Mouse (Mus musculus) MEL (cell line): Measurements from ENCODE around the gene Akt1s1. TPM values are rescaled to one million over a fixed set of nuclear protein-coding genes. Genes with fewer than 3 reads are reported as not detected.
"Not testable (repeated sequence)": the region's sequence is repeated elsewhere in the genome, so short reads cannot be mapped to it uniquely, and the experiment has no call there.

Source experiments
- DNase-seq: peaks from one replicate; pipeline ENCODE4 v3.0.0; 2011; ENCODE audit warnings: low read depth, low spot score
- H3K27ac ChIP-seq: 2 replicates; pipeline ENCODE4 v1.5.1; 2012; ENCODE audit warnings: low read depth, mild to moderate bottlenecking, control low read depth, low read length, moderate library complexity; ENCODE audit not compliant: control insufficient read depth
- H3K27me3 ChIP-seq, 2 experiments: fragments of 150-350 bp in 1 of 2; sonication (generic) in 1 of 2; 2 replicates each; pipeline ENCODE4 v1.6.1; 2012; ENCODE audit warnings: low read length in 2 of 2, mild to moderate bottlenecking in 2 of 2, improper control_type of control experiment in 1 of 2, moderate library complexity in 1 of 2; ENCODE audit not compliant: insufficient read depth in 2 of 2, control insufficient read depth in 1 of 2
- H3K36me3 ChIP-seq, 2 experiments: 2 replicates each; pipeline ENCODE4 v1.6.1; 2012 to 2014; ENCODE audit warnings: low read length in 2 of 2, improper control_type of control experiment in 1 of 2, inconsistent platforms in 1 of 2, mild to moderate bottlenecking in 1 of 2; ENCODE audit not compliant: insufficient read depth in 2 of 2, control insufficient read depth in 1 of 2
- H3K4me1 ChIP-seq, 2 experiments: fragments of 150-350 bp in 1 of 2; sonication (generic) in 1 of 2; 2 replicates each; pipeline ENCODE4 v1.6.1; 2012; ENCODE audit warnings: low read length in 2 of 2, improper control_type of control experiment in 1 of 2, mild to moderate bottlenecking in 1 of 2; ENCODE audit not compliant: insufficient read depth in 2 of 2, control insufficient read depth in 1 of 2
- H3K4me3 ChIP-seq, 2 experiments: fragments of 150-350 bp in 1 of 2; sonication (generic) in 1 of 2; 2 replicates each; pipeline ENCODE4 v1.5.1; 2012; ENCODE audit warnings: low read depth in 2 of 2, low read length in 2 of 2, mild to moderate bottlenecking in 2 of 2, moderate library complexity in 2 of 2, control low read depth in 1 of 2, improper control_type of control experiment in 1 of 2; ENCODE audit not compliant: control insufficient read depth in 1 of 2, insufficient read depth in 1 of 2
- H3K79me2 ChIP-seq: 2 replicates; pipeline ENCODE4 v1.6.1; 2012; ENCODE audit warnings: mild to moderate bottlenecking, low read length, moderate library complexity; ENCODE audit not compliant: control insufficient read depth, poor library complexity, insufficient read depth
- H3K9ac ChIP-seq: 2 replicates; pipeline ENCODE4 v1.6.1; 2012; ENCODE audit warnings: low read depth, mild to moderate bottlenecking, control low read depth, low read length, moderate library complexity; ENCODE audit not compliant: control insufficient read depth, poor library complexity, severe bottlenecking
- H3K9me3 ChIP-seq: fragments of 150-350 bp; sonication (generic); replicated peaks from 2 replicates; pipeline ENCODE4 v1.6.1; 2012; ENCODE audit warnings: mild to moderate bottlenecking, low read length, improper control_type of control experiment, moderate library complexity; ENCODE audit not compliant: insufficient read depth
- BHLHE40 ChIP-seq: IDR thresholded peaks from 2 replicates; pipeline ENCODE4 v1.6.1; 2012; ENCODE audit warnings: low read depth, mild to moderate bottlenecking, inconsistent platforms, low read length, improper control_type of control experiment, borderline replicate concordance
- CHD1 ChIP-seq: IDR thresholded peaks from 2 replicates; pipeline ENCODE4 v1.6.1; 2012; ENCODE audit warnings: low read depth, mild to moderate bottlenecking, inconsistent platforms, low read length, improper control_type of control experiment
- CHD2 ChIP-seq: IDR thresholded peaks from 2 replicates; pipeline ENCODE4 v1.6.1; 2011; ENCODE audit warnings: low read length, improper control_type of control experiment
- CTCF ChIP-seq, 3 experiments: IDR thresholded peaks in 2 of 3; conservative IDR thresholded peaks in 1 of 3; 2 replicates each; pipeline ENCODE4 v1.5.1; 2011 to 2012; ENCODE audit warnings: low read length in 3 of 3, low read depth in 2 of 3, mild to moderate bottlenecking in 2 of 3, improper control_type of control experiment in 1 of 3, inconsistent platforms in 1 of 3, mixed read lengths in 1 of 3, moderate library complexity in 1 of 3; ENCODE audit not compliant: control insufficient read depth in 1 of 3, insufficient read depth in 1 of 3, poor library complexity in 1 of 3, severe bottlenecking in 1 of 3
- ELF1 ChIP-seq: IDR thresholded peaks from 2 replicates; pipeline ENCODE4 v1.6.1; 2014; ENCODE audit warnings: low read depth, mild to moderate bottlenecking, inconsistent platforms, low read length, improper control_type of control experiment, moderate library complexity
- EP300 ChIP-seq, 2 experiments: IDR thresholded peaks; 2 replicates each; pipeline ENCODE4 v1.6.1; 2011; ENCODE audit warnings: improper control_type of control experiment in 2 of 2, low read length in 2 of 2, low read depth in 1 of 2, mild to moderate bottlenecking in 1 of 2
- ETS1 ChIP-seq: IDR thresholded peaks from 2 replicates; pipeline ENCODE4 v1.6.1; 2012; ENCODE audit warnings: low read depth, mild to moderate bottlenecking, inconsistent platforms, low read length, improper control_type of control experiment, moderate library complexity
- HCFC1 ChIP-seq: IDR thresholded peaks from 2 replicates; pipeline ENCODE4 v1.6.1; 2012; ENCODE audit warnings: low read depth, mild to moderate bottlenecking, inconsistent platforms, low read length, improper control_type of control experiment, moderate library complexity
- JUND ChIP-seq: IDR thresholded peaks from 2 replicates; pipeline ENCODE4 v1.6.1; 2011; ENCODE audit warnings: low read depth, mild to moderate bottlenecking, improper control_type of control experiment, low read length
- KAT2A ChIP-seq: conservative IDR thresholded peaks from 2 replicates; pipeline ENCODE4 v1.6.1; 2012; ENCODE audit warnings: low read depth, low read length, improper control_type of control experiment, inconsistent platforms
- MEF2A ChIP-seq: IDR thresholded peaks from 2 replicates; pipeline ENCODE4 v1.6.1; 2014; ENCODE audit warnings: low read depth, mild to moderate bottlenecking, inconsistent platforms, low read length, improper control_type of control experiment; ENCODE audit not compliant: poor library complexity, insufficient replicate concordance, severe bottlenecking; ENCODE audit errors: extremely low read depth
- MXI1 ChIP-seq: IDR thresholded peaks from 2 replicates; pipeline ENCODE4 v1.6.1; 2011; ENCODE audit warnings: mild to moderate bottlenecking, low read depth, low read length, improper control_type of control experiment
- MYC ChIP-seq: IDR thresholded peaks from 2 replicates; pipeline ENCODE4 v1.6.1; 2011; ENCODE audit warnings: low read depth, mild to moderate bottlenecking, low read length, improper control_type of control experiment, moderate library complexity
- NELFE ChIP-seq: IDR thresholded peaks from 2 replicates; pipeline ENCODE4 v1.6.1; 2011; ENCODE audit warnings: low read depth, low read length, improper control_type of control experiment
- NRF1 ChIP-seq: IDR thresholded peaks from 2 replicates; pipeline ENCODE4 v1.6.1; 2014; ENCODE audit warnings: low read depth, mild to moderate bottlenecking, inconsistent platforms, low read length, improper control_type of control experiment, moderate library complexity; ENCODE audit not compliant: poor library complexity, insufficient read depth, severe bottlenecking
- POLR2AphosphoS2 ChIP-seq: IDR thresholded peaks from 2 replicates; pipeline ENCODE4 v1.6.1; 2011; ENCODE audit warnings: low read length, improper control_type of control experiment
- RAD21 ChIP-seq: IDR thresholded peaks from 2 replicates; pipeline ENCODE4 v1.6.1; 2011; ENCODE audit warnings: mild to moderate bottlenecking, low read depth, low read length, improper control_type of control experiment
- SIN3A ChIP-seq: IDR thresholded peaks from 2 replicates; pipeline ENCODE4 v1.6.1; 2012; ENCODE audit warnings: low read length, improper control_type of control experiment, inconsistent platforms
- SMC3 ChIP-seq: IDR thresholded peaks from 2 replicates; pipeline ENCODE4 v1.6.1; 2011; ENCODE audit warnings: low read depth, low read length, improper control_type of control experiment
- TAL1 ChIP-seq: IDR thresholded peaks from 2 replicates; pipeline ENCODE4 v1.6.1; 2012; ENCODE audit warnings: mild to moderate bottlenecking, inconsistent platforms, low read length, moderate library complexity, mixed read lengths
- TBP ChIP-seq: IDR thresholded peaks from 2 replicates; pipeline ENCODE4 v1.8.0; 2011; ENCODE audit warnings: low read depth, low read length, improper control_type of control experiment
- UBTF ChIP-seq: IDR thresholded peaks from 2 replicates; pipeline ENCODE4 v1.6.1; 2012; ENCODE audit warnings: low read depth, mild to moderate bottlenecking, inconsistent platforms, low read length, improper control_type of control experiment, moderate library complexity, borderline replicate concordance; ENCODE audit not compliant: insufficient read depth
- USF1 ChIP-seq: IDR thresholded peaks from 2 replicates; pipeline ENCODE4 v1.6.1; 2014; ENCODE audit warnings: low read depth, mild to moderate bottlenecking, inconsistent platforms, low read length, improper control_type of control experiment, moderate library complexity
- ZC3H11A ChIP-seq: IDR thresholded peaks from 2 replicates; pipeline ENCODE4 v1.6.1; 2012; ENCODE audit warnings: low read depth, mild to moderate bottlenecking, inconsistent platforms, low read length, improper control_type of control experiment
- ZMIZ1 ChIP-seq: IDR thresholded peaks from 2 replicates; pipeline ENCODE4 v1.6.1; 2012; ENCODE audit warnings: low read depth, mild to moderate bottlenecking, inconsistent platforms, low read length, improper control_type of control experiment, moderate library complexity
- ZNF384 ChIP-seq: IDR thresholded peaks from 2 replicates; pipeline ENCODE4 v1.6.1; 2012; ENCODE audit warnings: low read depth, mild to moderate bottlenecking, inconsistent platforms, low read length, improper control_type of control experiment
- polyA plus RNA-seq, 2 experiments: library from polyadenylated mRNA; stranded (reverse) in 1 of 2; unstranded in 1 of 2; fragments of >175 nt in 1 of 2; fragments of >200 nt in 1 of 2; gene quantifications; 2 replicates each; pipeline versions ENCODE4 v1.2.1 to v1.2.4; 2012; ENCODE audit warnings: low replicate concordance in 2 of 2, low read depth in 1 of 2; ENCODE audit not compliant: insufficient read length in 2 of 2, insufficient read depth in 1 of 2, missing spikeins in 1 of 2
- total RNA-seq: library from RNA; depleted of rRNA; stranded (reverse); fragments of 300-350 nt; gene quantifications from 2 replicates; pipeline ENCODE4 v1.2.3, GENCODE M21; 2012

The Akt1s1 gene
- total and polyA plus RNA-seq, 3 experiments: 37.3 to 71.8 TPM; not detected in 1

DNA sequence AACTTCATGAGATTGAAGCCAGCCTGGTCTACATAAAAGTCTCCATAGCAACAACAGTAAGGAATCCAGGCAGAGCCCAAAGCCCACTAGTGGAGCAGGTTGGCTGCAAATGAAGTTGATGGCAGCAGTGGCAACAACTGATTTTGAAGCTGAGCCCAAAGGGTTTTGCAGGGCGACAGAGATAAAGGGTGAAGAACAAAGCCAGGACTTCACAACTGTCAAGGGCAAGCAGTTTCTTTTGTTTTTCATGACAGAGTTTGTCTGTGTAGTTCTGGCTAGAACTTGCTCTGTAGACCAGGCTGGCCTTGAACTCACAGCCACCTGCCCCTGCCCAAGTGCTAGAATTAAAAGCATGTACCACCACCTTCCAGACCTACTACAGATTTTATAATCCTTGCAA lies 22.4 kb downstream of the Akt1s1 start:
- H3K36me3 ChIP-seq: no peaks in the 10 kb centered on the region

DNA sequence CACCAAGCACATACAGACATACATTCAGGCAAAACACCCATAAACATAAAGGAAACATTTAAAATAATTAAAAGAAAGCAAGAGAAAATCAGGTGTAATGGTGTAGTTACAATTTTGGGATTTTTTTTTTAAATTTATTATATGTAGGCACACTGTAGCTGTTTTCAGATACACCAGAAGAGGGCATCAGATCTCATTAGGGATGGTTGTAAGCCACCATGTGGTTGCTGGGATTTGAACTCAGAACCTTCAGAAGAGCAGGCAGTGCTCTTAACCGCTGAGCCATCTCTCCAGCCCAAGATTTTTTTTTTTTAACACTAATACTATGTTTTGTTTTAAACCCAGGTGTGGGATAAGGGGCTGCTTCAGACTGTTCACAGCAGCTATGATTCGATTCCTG lies 23.0 kb downstream of the Akt1s1 start:
- not testable (repeated sequence) for H3K27me3 ChIP-seq, H3K4me1 ChIP-seq, H3K9me3 ChIP-seq, H3K27ac ChIP-seq, H3K79me2 ChIP-seq, H3K36me3 ChIP-seq, DNase-seq, H3K9ac ChIP-seq, H3K4me3 ChIP-seq
- TF ChIP-seq MYC: 0 out of 2 replicates have a peak, but pooled peaks have one; percentile 56
- peak; percentile 49; the same call in 1 of the 2 replicates for TF ChIP-seq ZNF384
- TF ChIP-seq SMC3: 0 out of 2 replicates have a peak, but pooled peaks have one; percentile 26
- peak in 2 of 3 experiments; percentile 16 to 18; a peak in 1 of 6 replicates for TF ChIP-seq CTCF (IDR thresholded peaks at IDR 0.05 in 2 of 3, conservative IDR thresholded peaks at IDR 0.05 in 1 of 3; ENCODE audit: control insufficient read depth in 1 of 3, insufficient read depth in 1 of 3, low read depth in 2 of 3, low read length in 3 of 3, poor library complexity in 1 of 3, severe bottlenecking in 1 of 3)

More for the DNA sequence above, 22.4 kb downstream of the Akt1s1 start:
- H3K9ac ChIP-seq: no peak overlapping the region
- no peaks in the 10 kb centered on the region for H3K9me3 ChIP-seq
- DNase-seq: no peak
- no peak overlapping the region for H3K27ac ChIP-seq
- H3K27me3 ChIP-seq: no peaks in the 10 kb centered on the region
- peaks cover 9% of the 10 kb centered on the region for H3K79me2 ChIP-seq
- peaks cover 3 to 4% of the 10 kb centered on the region in 2 experiments; a peak in 3 of 4 replicates for H3K4me1 ChIP-seq
- no peak overlapping the region for H3K4me3 ChIP-seq
- TF ChIP-seq JUND (no peak), NRF1 (no peak), EP300 (IDR thresholded peaks at IDR 0.05; ENCODE audit: low read depth in 1 of 2, low read length in 2 of 2) (no peak), BHLHE40 (no peak), TAL1 (no peak), NELFE (no peak), RAD21 (no peak), USF1 (no peak), ZC3H11A (no peak), ETS1 (no peak)

DNA sequence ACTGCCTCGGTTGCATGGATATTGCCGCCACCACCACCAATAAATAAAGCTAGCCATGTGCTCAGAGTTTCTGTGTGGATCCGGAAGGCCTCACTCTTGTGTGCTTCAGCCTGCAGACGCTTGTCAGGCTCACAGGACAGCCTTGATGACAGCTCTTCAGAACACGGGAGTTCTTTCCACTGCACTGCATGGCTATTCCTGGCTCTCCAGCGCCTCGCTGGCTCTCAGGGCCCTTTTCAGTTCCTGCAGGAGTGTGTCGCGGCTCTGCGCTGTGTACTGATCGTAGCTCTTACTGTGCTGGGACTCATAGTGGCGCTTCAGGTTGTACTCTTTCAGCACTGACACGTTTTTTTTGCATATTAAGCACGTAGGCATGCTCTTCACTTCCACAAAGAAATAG lies 29.0 kb downstream of the Akt1s1 start:
- Histone ChIP-seq H3K4me3 (no peak overlapping the region), H3K36me3 (no peaks in the 10 kb centered on the region), H3K27me3 (no peaks in the 10 kb centered on the region), H3K9ac (no peak overlapping the region), H3K79me2 (no peaks in the 10 kb centered on the region), H3K4me1 (no peaks in the 10 kb centered on the region), H3K27ac (no peak overlapping the region), H3K9me3 (no peaks in the 10 kb centered on the region)
- no peak for DNase-seq
- TF ChIP-seq MEF2A (no peak), ETS1 (no peak), CHD1 (no peak), CTCF (IDR thresholded peaks at IDR 0.05 in 2 of 3, conservative IDR thresholded peaks at IDR 0.05 in 1 of 3; ENCODE audit: control insufficient read depth in 1 of 3, insufficient read depth in 1 of 3, low read depth in 2 of 3, low read length in 3 of 3, poor library complexity in 1 of 3, severe bottlenecking in 1 of 3) (no peak), USF1 (no peak), ELF1 (no peak), TAL1 (no peak), UBTF (no peak), SIN3A (no peak), TBP (no peak), POLR2AphosphoS2 (no peak), CHD2 (no peak), HCFC1 (no peak), MXI1 (no peak), ZMIZ1 (no peak), JUND (no peak), ZC3H11A (no peak), KAT2A (no peak)
